Mouse (Mus musculus) ES-E14 (cell line): Measurements from ENCODE around the gene Dcun1d3.

Experiments used
- CHD2 ChIP-seq: IDR thresholded peaks from 2 replicates; pipeline ENCODE4 v1.6.1; 2014; ENCODE audit warnings: mild to moderate bottlenecking, low read depth, low read length, inconsistent platforms
- HCFC1 ChIP-seq: IDR thresholded peaks from 2 replicates; pipeline ENCODE4 v1.6.1; 2012; ENCODE audit warnings: low read length, inconsistent platforms, borderline replicate concordance; ENCODE audit not compliant: insufficient read depth
- MAFK ChIP-seq: IDR thresholded peaks from 2 replicates; pipeline ENCODE4 v1.6.1; 2014; ENCODE audit warnings: mild to moderate bottlenecking, low read depth, low read length, inconsistent platforms; ENCODE audit not compliant: insufficient read depth
- ZC3H11A ChIP-seq: IDR thresholded peaks from 2 replicates; pipeline ENCODE4 v1.6.1; 2012; ENCODE audit warnings: low read depth, mild to moderate bottlenecking, inconsistent platforms, low read length, borderline replicate concordance

DNA sequence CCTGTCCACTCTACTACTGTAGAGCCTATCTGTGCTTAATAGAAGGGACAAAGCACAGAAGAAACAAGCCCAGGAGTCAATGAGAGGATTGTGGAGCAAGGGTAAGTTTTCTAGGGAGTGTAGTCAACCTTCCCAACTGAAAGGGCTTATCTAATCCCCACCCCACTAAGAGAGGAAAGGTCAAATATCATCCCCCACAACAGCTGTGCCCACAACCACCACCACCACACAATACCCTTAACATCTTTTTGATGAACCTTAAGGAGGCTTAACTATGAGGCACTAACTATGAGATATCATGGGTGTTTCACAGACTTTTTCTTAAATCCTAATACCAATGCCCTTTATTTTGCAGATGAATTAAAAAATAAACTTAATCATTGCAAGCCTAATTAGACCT is 43.6 kb downstream of the Dcun1d3 start:
- TF ChIP-seq MAFK: no peak
- TF ChIP-seq CHD2: no peak
- no peak for TF ChIP-seq ZC3H11A
- no peak for TF ChIP-seq HCFC1
